Mouse (Mus musculus): Measurements from ENCODE around the gene Dagla.

GRCm38 (mm10) chr19:10222656-10223055 lies 82.0 kb downstream of the Dagla start:
- TF ChIP-seq POLR2A (IDR thresholded peaks at IDR 0.05; ENCODE audit: control insufficient read depth, low read depth, low read length) = no peak
- TF ChIP-seq CTCF (IDR thresholded peaks at IDR 0.05; ENCODE audit: control insufficient read depth, insufficient read depth, insufficient replicate concordance, low read depth, low read length) = no peak

Data from testis, adult 2 months (tissue).